Mouse (Mus musculus) T-helper 2 cell (primary cell): ENCODE results near the gene Ndufaf2.

Experiments used
- in situ Hi-C: fragments of 300-600 bp; cut with MboI, MseI; formaldehyde crosslinking; loops from one replicate; pipeline ENCODE4 v1.15.1; 2025; ENCODE audit warnings: high pct_unique_total_duplicates

The Ndufaf2 gene

GRCm38 (mm10) chr13:107969961-107970391 is 188.4 kb downstream of the Ndufaf2 start:
- in situ Hi-C loops: loop anchor here (10.0 kb wide), 1 partner anchor 195 kb away; no protein-coding TSS in a partner anchor

DNA sequence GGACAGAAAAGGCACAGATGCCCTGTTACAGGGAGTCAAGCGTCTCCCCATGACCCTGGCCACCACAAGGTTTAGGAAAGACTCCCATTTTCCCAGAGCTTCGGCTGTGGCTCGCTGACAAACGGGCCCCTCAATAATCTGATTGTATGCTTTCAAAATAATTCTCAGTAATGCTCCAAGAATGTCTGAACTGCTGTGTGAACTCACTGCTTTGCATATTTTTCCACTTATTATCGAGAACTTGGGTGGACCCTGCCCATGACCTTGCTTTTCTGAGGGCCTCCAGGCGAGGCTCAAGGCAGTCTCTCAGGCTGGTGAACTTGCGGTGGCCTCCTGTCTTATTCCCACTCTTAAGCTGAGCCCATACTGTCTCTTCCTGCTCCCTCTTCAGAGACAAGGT is 193.8 kb downstream of the Ndufaf2 start:
- in situ Hi-C loops: no loop called here

DNA sequence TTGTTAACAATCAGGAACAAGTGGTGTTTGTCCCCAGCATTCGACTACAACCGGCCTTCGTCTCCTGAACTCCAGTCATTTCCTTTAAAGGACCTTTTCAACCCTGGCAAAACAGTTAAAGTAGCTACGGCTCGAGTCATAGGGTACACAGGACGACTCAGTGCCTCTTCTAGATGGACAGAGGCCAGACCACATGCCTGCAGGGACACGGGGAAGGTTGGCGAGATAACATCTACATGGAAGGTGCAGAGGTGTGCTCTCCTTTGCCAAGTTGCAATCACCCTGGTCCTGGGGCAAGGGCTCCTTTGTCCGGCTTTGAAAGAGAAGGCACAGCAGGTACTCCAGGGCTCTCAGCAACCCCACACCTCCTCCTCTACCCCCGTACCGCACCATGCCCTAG is 195.0 kb downstream of the Ndufaf2 start:
- in situ Hi-C loops: no loop called here

- in situ Hi-C loops: no loop called here
Measured at GRCm38 (mm10) chr13:107962741-107963140, 195.7 kb downstream of the Ndufaf2 start.

- in situ Hi-C loops: no loop called here
Measured at GRCm38 (mm10) chr13:107961972-107962371, 196.5 kb downstream of the Ndufaf2 start.

- in situ Hi-C loops: no loop called here
Measured at GRCm38 (mm10) chr13:107961501-107961900, 196.9 kb downstream of the Ndufaf2 start.

DNA sequence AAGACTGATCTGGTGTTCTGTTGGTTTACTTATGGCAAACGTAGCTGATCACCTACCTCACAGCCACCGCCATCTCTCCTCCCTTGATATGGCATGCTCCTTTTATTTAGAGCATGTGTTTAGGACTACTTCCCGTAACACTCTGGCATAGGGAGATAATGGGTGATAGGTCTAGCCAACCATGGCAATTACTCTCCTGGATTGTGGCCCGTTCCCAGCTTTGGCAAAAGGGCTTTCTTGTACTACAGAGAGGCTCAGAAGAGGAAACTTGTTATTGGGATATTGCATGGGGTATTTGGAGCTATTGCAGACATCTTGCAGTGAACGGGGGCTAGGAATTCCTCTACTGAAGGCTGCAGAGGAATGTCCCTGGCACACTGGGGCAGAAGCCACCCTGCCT is 197.9 kb downstream of the Ndufaf2 start:
- in situ Hi-C loops: no loop called here

- in situ Hi-C loops: no loop called here
Measured at GRCm38 (mm10) chr13:107959891-107960290, 198.5 kb downstream of the Ndufaf2 start.

DNA sequence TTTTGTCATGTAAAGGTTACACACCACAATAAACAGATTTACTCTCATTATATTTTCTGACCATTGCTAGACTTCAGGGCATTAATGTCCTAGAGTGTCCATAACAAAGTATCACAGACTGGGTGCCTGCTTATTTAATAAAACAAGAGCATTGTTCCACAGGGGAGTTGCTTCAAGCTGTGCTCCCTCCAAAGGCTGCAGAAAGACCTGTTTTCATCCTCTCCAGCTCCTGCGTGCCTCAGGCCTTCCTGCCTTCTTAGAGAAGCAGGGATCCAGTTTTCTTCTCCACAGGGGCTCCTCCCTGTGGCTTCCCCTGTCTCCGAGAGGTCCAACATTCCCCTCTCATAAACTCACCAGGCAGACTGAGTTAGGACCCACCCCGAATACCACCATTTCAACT is 202.2 kb downstream of the Ndufaf2 start:
- in situ Hi-C loops: no loop called here

- in situ Hi-C loops: no loop called here
Measured at GRCm38 (mm10) chr13:107955327-107956110, 202.9 kb downstream of the Ndufaf2 start.

DNA sequence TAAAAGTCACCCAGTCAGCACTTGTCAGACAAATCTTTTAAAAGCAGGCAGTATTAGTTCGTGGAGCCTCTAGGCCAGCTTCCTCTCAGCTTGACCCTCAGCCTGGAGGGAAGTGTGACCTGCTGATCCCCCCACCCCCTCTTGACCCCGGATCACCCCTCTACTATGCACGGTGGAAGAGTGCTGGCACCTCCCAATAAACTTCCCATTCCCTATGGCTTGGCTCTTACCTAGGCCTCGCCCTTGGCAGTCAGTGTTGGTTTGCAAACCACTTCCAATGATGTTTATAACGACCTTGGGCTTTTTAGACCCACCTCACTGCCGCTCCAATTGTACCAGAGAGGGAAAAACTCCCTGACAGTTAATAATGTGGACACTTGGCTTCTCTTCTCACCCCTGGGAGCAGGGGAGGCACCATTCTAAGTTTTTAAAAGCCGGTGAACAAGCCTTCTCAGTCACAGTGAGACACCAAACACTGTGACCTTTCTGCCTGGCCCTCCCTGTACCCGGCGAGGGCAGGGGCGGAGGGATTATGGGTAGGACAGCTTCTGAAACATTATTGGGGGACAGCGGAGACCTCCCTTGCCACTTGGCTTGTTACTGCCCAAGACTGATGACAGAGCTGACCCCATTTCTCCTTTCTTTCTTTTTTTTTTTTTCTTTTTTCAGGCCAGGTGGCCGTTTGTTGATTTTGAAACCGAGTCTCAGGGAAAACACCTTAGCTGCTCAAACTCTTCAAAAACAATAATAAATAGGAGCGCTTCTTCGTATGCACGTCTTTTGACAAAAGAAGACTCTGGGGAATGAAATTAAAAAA is 203.8 kb downstream of the Ndufaf2 start:
- in situ Hi-C loops: no loop called here

- in situ Hi-C loops: no loop called here
Measured at GRCm38 (mm10) chr13:107954100-107954444, 204.4 kb downstream of the Ndufaf2 start.
